Mouse (Mus musculus) left cerebral cortex, postnatal 14 days (tissue): ENCODE data around the gene St3gal5. TPM values are rescaled to one million over a fixed set of nuclear protein-coding genes. Genes with fewer than 3 reads are reported as not detected.
"Not testable (repeated sequence)": the region's sequence is repeated elsewhere in the genome, so short reads cannot be mapped to it uniquely, and the experiment has no call there.

ENCODE experiments used
- DNase-seq, 2 experiments: peaks; one replicate each; pipeline ENCODE4 v3.0.0; 2021 to 2022; ENCODE audit warnings: low spot score in 2 of 2, mixed read lengths in 1 of 2
- intact Hi-C: fragments of 180-260 bp; cut with DNase I; formaldehyde crosslinking; loops from one replicate; pipeline ENCODE4 v1.15.1; 2025
- total RNA-seq, 2 experiments: library from RNA; stranded (reverse); gene quantifications; 2 replicates each; pipeline ENCODE4 v1.2.3; 2021

St3gal5 gene
- total RNA-seq, 2 experiments from 2014 or later: 136 to 139 TPM

DNA sequence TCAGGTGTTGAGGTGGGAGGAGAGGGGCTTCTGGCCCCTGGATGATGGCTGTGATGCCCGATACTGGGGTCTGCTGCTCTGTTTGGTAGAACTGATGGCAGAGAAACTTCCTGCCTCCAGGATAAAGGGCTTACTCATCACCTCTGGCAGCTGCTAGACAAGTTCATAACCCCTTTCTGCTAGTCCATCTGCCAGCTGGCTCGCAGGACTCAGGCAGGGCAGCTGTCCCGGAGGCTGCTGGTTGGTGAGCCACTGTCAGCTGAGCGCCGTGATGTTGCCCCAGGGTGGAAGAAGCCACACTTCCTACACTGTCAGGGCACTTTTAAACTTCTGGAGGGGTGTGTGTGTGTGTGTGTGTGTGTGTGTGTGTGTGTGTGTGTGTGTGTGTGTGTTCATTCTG is 56.6 kb downstream of the St3gal5 start:
- DNase-seq, intact Hi-C loops: not testable (repeated sequence)

DNA sequence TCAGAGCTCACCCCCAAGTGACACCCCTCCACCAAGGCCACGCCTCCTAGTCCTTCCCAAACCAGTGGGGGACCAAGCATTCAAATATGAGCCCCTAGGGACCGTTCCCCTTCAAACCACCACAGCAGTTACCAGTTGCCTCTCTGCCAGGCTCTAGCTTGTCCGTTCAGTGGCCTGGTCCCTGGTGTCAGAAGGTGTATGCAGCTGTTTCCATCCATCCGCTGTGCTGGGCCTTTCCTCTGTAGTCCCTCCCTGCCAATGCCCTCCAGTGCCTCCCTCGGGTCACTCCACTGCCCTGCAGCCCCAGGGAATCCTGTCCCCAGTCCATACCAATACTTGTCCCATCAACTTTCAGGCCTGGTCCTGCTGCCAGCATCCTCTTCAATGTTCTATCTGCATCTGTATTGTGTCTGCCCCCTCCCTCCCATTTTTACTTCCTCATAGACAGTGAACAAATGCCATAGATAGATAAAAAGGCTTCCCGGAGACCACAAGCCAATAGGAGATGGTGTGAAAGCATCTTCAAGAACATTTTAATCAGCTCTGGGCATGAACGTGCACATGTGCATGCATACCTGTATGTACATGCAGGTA is 57.6 kb downstream of the St3gal5 start:
- no peak for DNase-seq
- intact Hi-C loops: no loop called here

GRCm38 (mm10) chr6:72155649-72156048 is 58.3 kb downstream of the St3gal5 start:
- no peak for DNase-seq
- intact Hi-C loops: no loop called here

DNA sequence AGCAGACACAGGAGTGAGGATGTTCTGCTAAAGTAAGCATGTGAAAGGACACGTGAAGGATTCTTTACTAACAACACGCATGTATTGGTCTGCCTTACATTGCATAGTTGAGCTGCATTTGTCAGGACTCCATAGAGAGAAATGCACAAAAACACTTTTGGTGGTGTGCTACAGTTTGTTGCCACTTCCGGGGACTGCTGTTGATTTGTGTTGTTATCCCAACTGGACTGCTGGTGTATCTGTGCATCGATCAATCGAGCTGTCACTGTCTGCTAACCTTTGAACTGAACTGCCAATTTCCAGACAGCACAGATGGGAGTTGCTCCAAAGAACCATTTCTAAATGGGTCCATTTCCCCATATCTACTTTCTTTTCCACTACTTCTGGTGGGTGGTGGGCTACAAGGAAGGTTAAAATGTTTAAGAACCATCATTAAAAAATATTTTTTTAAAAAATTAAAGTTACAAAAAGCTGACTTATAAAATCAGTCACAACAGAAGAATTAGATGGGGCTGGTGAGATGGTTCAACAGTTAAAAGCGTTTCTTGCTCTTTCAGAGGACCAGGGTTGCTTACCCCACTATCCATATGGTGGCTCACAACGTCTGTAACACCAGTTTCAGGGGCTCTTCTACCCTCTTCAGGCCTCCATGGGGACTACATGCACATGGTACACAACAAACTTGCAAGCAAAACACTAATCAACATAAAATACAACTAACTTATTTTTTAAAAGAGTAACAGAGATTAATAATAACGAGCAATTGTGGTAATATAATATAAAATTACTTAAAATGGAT is 61.8 kb downstream of the St3gal5 start:
- no peak for DNase-seq
- intact Hi-C loops: no loop called here

- DNase-seq: no peak
- intact Hi-C loops: no loop called here
Measured at GRCm38 (mm10) chr6:72159861-72160395, 62.5 kb downstream of the St3gal5 start.

DNA sequence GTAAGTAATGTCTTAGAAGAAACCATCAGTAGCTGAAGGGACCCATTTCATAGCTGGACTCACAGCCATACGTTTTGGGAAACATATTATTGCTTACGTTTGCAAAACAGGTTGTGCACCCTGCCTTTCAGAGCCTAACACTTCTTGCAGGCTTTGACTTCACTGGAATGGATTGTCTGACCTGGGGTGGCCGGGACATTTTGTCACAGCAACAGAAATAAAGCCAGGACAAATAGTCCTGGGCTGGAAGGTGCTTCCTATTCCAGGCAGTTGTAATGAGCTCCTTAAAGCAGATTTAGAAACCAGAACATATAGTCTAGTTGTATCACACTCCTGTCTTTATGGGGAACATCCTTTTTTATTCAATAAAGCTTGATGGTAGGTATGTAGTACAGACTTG is 63.6 kb downstream of the St3gal5 start:
- DNase-seq: no peak
- intact Hi-C loops: no loop called here

GRCm38 (mm10) chr6:72161751-72162150 is 64.4 kb downstream of the St3gal5 start:
- DNase-seq: no peak
- intact Hi-C loops: no loop called here

- intact Hi-C loops: no loop called here
- peak in 1 of 2 experiments; percentile 54 for DNase-seq
Measured at GRCm38 (mm10) chr6:72162155-72162890, 64.9 kb downstream of the St3gal5 start.

GRCm38 (mm10) chr6:72164321-72165275 is 67.2 kb downstream of the St3gal5 start:
- intact Hi-C loops: loop anchor here (2.0 kb wide), 1 partner anchor 236 kb away; no protein-coding TSS in a partner anchor
- peak; percentile 95 for DNase-seq

- intact Hi-C loops: loop anchor here (2.0 kb wide), 1 partner anchor 237 kb away; no protein-coding TSS in a partner anchor
- no peak for DNase-seq
Measured at GRCm38 (mm10) chr6:72165907-72166306, 68.5 kb downstream of the St3gal5 start.

DNA sequence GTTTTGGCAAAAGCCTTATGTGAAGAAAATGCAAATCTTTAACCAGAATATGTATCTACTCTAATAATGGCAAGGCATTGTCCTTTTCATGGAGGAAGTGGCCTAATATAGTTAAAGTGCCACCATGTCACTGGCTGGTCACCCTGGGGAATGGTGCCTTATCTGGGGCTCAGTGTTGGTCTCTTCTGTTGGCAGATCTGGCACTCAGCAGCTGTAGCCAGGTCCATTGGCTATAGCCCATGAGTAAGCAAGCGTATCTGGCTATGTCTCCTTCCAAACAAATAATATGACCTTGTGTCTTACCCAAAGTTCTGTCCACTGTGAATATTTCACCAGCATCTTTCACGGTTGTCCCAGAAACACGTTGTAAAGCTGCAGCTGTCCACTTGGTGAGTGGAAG is 74.0 kb downstream of the St3gal5 start:
- no peak for DNase-seq
- intact Hi-C loops: no loop called here

- no peak for DNase-seq
- intact Hi-C loops: no loop called here
Measured at GRCm38 (mm10) chr6:72173350-72173749, 76.0 kb downstream of the St3gal5 start.

GRCm38 (mm10) chr6:72175419-72175818 is 78.0 kb downstream of the St3gal5 start:
- intact Hi-C loops: no loop called here
- DNase-seq: no peak

- intact Hi-C loops: no loop called here
- no peak for DNase-seq
Measured at GRCm38 (mm10) chr6:72176004-72176403, 78.6 kb downstream of the St3gal5 start.

DNA sequence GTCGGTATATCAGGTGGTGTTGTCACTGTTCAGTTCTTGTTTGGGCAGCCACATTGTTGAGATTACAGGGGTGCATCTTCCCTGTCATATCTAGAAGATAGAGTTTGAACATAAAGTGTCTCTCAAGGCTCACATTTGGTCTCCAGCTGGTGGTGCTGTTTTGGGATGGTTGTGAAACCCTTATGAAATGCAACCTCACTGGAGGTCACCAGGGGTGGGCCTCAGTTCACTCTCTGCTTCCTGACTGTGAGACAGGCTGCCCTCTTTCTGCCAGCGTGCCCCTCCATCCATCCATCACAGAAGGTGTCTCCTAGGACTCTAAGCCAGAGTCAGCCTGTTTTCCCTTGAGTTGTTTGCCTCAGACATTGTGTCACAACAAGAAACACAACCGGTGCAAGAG is 80.0 kb downstream of the St3gal5 start:
- no peak for DNase-seq
- intact Hi-C loops: no loop called here

GRCm38 (mm10) chr6:72179006-72179405 is 81.6 kb downstream of the St3gal5 start:
- intact Hi-C loops: no loop called here
- no peak for DNase-seq

- intact Hi-C loops: loop anchor here (10.0 kb wide), 1 partner anchor 145 kb away; no protein-coding TSS in a partner anchor
- DNase-seq: no peak
Measured at GRCm38 (mm10) chr6:72179562-72180502, 82.4 kb downstream of the St3gal5 start.

GRCm38 (mm10) chr6:72184576-72184975 is 87.2 kb downstream of the St3gal5 start:
- no peak for DNase-seq
- intact Hi-C loops: loop anchor here (10.0 kb wide), 1 partner anchor 140 kb away; no protein-coding TSS in a partner anchor
